Mouse (Mus musculus) kidney, postnatal 0 days (tissue): ENCODE measurements around the gene Plppr2. TPM values are rescaled to one million over a fixed set of nuclear protein-coding genes. Genes with fewer than 3 reads are reported as not detected.

Experiments
- ATAC-seq: fragments of 200-750 bp; cut with Nextera tagmentation; replicated peaks from 2 replicates; pipeline ENCODE4 v1.8.0; 2017; ENCODE audit warnings: low read depth, moderate number of reproducible peaks, moderate TSS enrichment, moderate library complexity; ENCODE audit not compliant: low FRiP score
- DNase-seq: peaks from one replicate; pipeline ENCODE4 v3.0.0-alpha.2; 2016; ENCODE audit warnings: low spot score
- H3K27ac ChIP-seq: fragments of 300-500 bp; sonication (generic); 2 replicates; pipeline ENCODE4 v1.5.1; 2014; ENCODE audit warnings: mild to moderate bottlenecking
- H3K27me3 ChIP-seq: fragments of 300-500 bp; sonication (generic); 2 replicates; pipeline ENCODE4 v1.6.1; 2014; ENCODE audit warnings: low read length, mixed read lengths; ENCODE audit not compliant: insufficient read depth
- H3K36me3 ChIP-seq: fragments of 300-500 bp; sonication (generic); 2 replicates; pipeline ENCODE4 v1.6.1; 2014; ENCODE audit warnings: low read length, mixed read lengths; ENCODE audit not compliant: insufficient read depth
- H3K4me1 ChIP-seq: fragments of 300-500 bp; sonication (generic); replicated peaks from 2 replicates; pipeline ENCODE4 v1.6.1; 2014; ENCODE audit warnings: antibody characterized with exemption, low read length, mixed read lengths; ENCODE audit not compliant: insufficient read depth
- H3K4me2 ChIP-seq: fragments of 300-500 bp; sonication (generic); 2 replicates; pipeline ENCODE4 v1.6.1; 2014; ENCODE audit warnings: mild to moderate bottlenecking, low read length, moderate library complexity, mixed read lengths
- H3K4me3 ChIP-seq: fragments of 300-500 bp; sonication (generic); replicated peaks from 2 replicates; pipeline ENCODE4 v1.5.1; 2014; ENCODE audit warnings: low read depth, low read length
- H3K9ac ChIP-seq: fragments of 300-500 bp; sonication (generic); 2 replicates; pipeline ENCODE4 v1.6.1; 2014; ENCODE audit warnings: low read depth, low read length
- H3K9me3 ChIP-seq: fragments of 300-500 bp; sonication (generic); replicated peaks from 2 replicates; pipeline ENCODE4 v1.6.1; 2016; ENCODE audit warnings: low read length, inconsistent platforms, mixed read lengths
- CTCF ChIP-seq: IDR thresholded peaks from 2 replicates; pipeline ENCODE4 v1.5.1; 2016; ENCODE audit warnings: antibody characterized with exemption, low read depth, mild to moderate bottlenecking, moderate library complexity
- WGBS: fragments of 180-500 bp; shearing (Covaris S2); extraction: QIAGEN DNeasy Blood & Tissue Kit; methylation state at CpG from one replicate; pipeline ENCODE4 v1.1.7; 2014; 5-methylcytosine and 5-hydroxymethylcytosine counted together
- polyA plus RNA-seq: library from polyadenylated mRNA; unstranded; fragments of >200 nt; fragmentation: Nextera tagmentation; extraction: Ambion mirVana; gene quantifications from 2 replicates; pipeline ENCODE4 v1.2.1, GENCODE M21; 2015

Gene Plppr2
- polyA plus RNA-seq, result 4.3 and 4.8 TPM in 2 replicates

DNA sequence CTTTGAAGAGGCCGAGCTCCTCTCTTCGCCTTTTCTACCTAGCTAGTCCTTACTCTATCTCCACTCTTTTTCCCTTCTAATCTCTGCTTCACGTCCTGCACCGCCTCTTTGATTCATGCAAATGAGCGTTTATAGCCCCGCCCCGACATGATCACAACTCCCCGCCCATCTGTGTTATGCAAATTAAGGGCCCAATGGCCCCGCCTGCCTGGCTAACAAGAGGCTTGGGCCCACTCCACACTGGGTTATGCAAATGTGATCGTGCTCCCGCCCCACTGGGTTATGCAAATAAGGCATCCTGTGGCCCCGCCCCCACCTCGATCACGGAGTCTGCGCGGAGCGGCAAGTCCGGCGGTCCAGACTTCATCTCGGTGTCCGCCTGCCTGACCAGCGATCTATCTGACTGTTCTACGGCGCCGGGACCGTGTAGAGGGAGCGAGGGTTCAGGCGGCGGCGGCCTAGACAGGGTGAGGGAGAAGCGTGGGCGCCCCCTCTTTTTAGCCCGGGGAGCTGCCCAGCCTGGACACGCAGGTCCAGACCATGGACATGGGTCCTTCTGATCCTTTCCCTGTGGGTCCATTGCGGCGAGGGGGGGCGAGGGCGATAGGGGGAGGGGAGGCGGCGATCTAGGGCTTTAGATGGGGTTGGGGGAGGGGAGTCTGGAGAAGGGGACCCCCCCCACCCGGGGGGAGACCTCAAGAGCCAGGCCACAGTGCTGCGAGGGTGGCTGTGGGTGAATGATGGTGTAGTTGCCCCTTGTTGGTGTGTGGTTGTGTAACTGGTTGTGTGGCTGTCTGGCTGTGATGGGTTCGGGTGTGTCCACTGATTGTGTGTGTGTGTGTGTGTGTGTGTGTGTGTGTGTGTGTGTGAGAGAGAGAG lies at the start of gene Plppr2:
Gene Plppr2 (plus strand): TSS at position 342 of the 879 bp plus-strand sequence.
- no peak; the same call in 1 of the 2 replicates for TF ChIP-seq CTCF
- WGBS, result 2% methylated on average over 42 of the region's 43 CpGs
- Histone ChIP-seq H3K4me2 (peak within 1 kb of the TSS; percentile 85), H3K4me1 (0 out of 2 replicates have a peak, but pooled peaks cover 3% of the 10 kb centered on the region), H3K27ac (no peak within 1 kb of the TSS), H3K9me3 (no peaks in the 10 kb centered on the region), H3K36me3 (no peaks in the 10 kb centered on the region), H3K9ac (peak within 1 kb of the TSS; percentile 40; the same call in 1 of the 2 replicates), H3K4me3 (peak within 1 kb of the TSS; percentile 53), H3K27me3 (no peaks in the 10 kb centered on the region)
- DNase-seq, result peak; percentile 99
- peak; percentile 97 for ATAC-seq

DNA sequence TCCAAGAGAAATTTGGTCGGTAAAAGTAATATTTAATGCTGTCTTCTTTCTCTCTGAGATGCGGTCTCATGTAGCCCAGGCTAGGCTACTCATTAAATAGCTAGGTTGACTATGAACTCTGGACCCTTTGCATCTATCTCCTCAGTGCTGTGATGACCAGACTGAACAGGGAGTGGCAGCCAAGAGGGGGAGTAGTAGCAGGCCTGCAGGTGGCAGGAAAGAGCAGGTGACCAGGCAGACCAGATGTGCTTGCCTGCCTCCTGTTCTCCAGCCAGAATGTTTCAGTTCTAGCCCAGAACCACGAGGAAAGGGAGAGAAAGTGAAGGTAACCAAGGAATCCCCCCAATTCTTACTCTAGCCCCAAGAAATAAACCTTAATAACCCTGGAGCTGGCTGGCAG lies 47.6 kb upstream of the Plppr2 start:
- WGBS, result 64% methylated on average over 3 of the region's 3 CpGs
- ATAC-seq (no peak), DNase-seq (no peak)
- Histone ChIP-seq H3K4me3 (no peak overlapping the region), H3K9me3 (no peaks in the 10 kb centered on the region), H3K4me2 (no peak overlapping the region), H3K27me3 (no peaks in the 10 kb centered on the region), H3K27ac (no peak overlapping the region), H3K4me1 (no peaks in the 10 kb centered on the region), H3K36me3 (no peaks in the 10 kb centered on the region), H3K9ac (no peak overlapping the region)
- TF ChIP-seq CTCF, result peak; percentile 36; the same call in 1 of the 2 replicates

DNA sequence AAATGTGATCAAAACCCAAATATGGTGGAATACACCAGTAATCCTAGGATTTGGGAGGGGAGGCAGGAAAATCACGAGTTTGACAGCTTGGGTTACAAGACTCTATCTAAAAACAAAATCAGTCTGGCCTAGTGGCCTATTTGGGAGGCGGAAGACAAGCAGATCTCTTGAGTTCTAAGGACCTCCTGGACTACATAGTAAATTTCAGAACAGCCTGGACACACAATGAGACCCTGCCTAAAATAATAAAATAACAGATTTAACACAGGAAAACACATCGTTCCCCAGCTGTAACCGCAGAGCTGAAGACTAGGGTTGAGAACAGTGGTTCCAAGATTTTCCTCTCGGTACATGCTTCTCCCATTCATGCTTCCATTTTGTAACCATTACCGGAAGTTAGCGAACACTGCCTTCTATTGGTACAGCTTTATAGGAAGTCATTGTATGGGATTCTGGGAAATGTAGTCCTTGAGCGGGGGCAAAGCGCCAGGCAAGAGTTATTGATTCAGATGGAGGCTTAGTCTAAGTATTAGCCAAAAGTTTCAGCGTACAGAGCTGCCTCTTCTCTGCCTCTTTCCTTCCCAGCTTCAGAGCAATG lies 35.5 kb upstream of the Plppr2 start:
- 14% methylated on average over 10 of the region's 10 CpGs for WGBS
- peak; percentile 94 for DNase-seq
- H3K36me3 ChIP-seq, result no peaks in the 10 kb centered on the region
- peak overlapping the region; percentile 53 for H3K4me2 ChIP-seq
- no peak overlapping the region for H3K27ac ChIP-seq
- H3K4me3 ChIP-seq, result peak overlapping the region; percentile 34
- no peaks in the 10 kb centered on the region for H3K27me3 ChIP-seq
- ATAC-seq, result peak; percentile 84
- no peaks in the 10 kb centered on the region for H3K9me3 ChIP-seq
- no peaks in the 10 kb centered on the region for H3K4me1 ChIP-seq
- peak; percentile 52 for TF ChIP-seq CTCF
- 0 out of 2 replicates have a peak overlapping the region, but pooled peaks have one; percentile 33 for H3K9ac ChIP-seq

DNA sequence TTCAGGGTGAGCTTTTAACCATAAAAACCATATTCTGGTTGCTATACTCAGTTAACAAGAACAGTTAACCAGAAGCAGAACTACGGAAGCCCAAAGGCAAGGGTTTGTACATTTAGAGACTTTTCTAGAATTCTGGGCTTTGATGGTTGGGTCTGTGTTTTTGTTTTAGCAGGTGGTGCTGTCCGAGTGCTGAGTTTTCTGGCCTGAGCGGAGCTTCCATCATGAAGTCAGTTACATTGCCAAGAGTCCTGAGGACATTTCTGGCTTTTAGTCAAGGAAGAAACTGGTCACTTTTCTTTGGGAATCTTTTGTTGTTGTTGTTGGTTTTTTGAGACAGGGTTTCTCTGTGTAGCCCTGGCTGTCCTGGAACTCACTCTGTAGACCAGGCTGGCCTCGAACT lies 32.8 kb upstream of the Plppr2 start:
- Histone ChIP-seq H3K36me3 (no peaks in the 10 kb centered on the region), H3K4me3 (no peak overlapping the region), H3K27me3 (no peaks in the 10 kb centered on the region), H3K9me3 (no peaks in the 10 kb centered on the region), H3K9ac (no peak overlapping the region), H3K4me2 (no peak overlapping the region), H3K27ac (no peak overlapping the region), H3K4me1 (no peaks in the 10 kb centered on the region)
- no peak for ATAC-seq
- TF ChIP-seq CTCF, result no peak
- DNase-seq, result no peak
- 82% methylated on average over 4 of the region's 4 CpGs for WGBS

DNA sequence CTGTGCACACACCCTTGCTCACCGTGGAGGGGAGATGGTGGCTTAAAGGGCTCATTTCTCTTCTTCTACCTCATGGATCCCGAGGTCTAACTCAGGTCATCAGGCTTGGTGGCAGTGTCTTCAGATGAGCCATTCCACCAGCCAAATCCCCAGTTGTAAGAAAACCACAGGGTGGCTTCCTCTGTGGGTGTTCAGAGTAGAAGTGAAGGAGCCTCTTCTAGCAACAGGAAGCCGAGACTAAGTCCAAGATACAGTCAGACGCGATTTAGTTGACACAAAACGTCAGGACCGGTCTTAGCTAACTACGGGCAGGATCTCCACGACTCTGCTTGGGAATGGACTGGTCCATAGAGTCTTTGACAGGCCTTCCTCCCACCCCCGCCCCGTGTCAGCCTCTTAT lies 28.6 kb upstream of the Plppr2 start:
- Histone ChIP-seq H3K27ac (no peak overlapping the region), H3K4me1 (no peaks in the 10 kb centered on the region), H3K9me3 (no peaks in the 10 kb centered on the region), H3K4me3 (no peak overlapping the region), H3K27me3 (no peaks in the 10 kb centered on the region), H3K9ac (no peak overlapping the region), H3K36me3 (no peaks in the 10 kb centered on the region), H3K4me2 (no peak overlapping the region)
- TF ChIP-seq CTCF, result no peak
- DNase-seq (no peak), ATAC-seq (no peak)
- 72% methylated on average over 11 of the region's 11 CpGs for WGBS

DNA sequence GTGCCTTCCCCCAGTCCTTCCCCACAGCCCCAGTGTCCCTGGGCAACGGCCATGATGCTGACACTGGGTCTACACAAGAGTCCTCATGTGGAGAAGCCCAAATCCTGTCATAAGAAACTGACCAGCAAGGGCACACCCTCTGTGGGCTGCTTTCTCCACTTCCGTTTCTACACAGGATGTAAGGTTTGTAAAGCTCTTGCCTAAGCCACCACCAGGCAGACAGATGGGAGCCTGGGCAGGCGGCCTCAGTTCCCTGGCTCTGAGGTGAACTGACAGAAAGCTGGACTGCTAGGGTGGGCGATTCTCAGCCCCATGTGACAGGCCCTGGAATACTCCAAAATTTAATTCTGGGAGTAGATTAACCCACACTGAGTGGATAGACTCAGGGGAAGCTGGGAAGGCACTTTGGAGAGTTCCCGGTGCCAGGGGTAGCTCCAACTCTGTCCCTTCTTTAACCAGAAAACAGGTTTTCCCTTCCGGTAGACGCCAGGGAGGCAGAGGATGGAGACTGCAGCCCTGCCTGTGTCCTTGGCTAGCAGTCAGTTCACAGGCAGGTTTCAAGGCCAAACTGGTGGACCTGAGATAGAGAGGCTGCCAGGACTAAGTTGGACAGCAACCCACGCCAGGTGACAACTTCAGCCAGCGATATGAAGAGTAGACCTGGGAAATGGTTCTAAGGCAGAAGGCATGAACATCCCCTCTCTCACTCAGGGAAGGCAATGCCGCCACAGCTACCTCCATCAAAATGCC lies 27.2 kb upstream of the Plppr2 start:
- H3K4me3 ChIP-seq, result no peak overlapping the region
- H3K36me3 ChIP-seq, result no peaks in the 10 kb centered on the region
- H3K4me1 ChIP-seq, result no peaks in the 10 kb centered on the region
- no peaks in the 10 kb centered on the region for H3K27me3 ChIP-seq
- H3K4me2 ChIP-seq, result no peak overlapping the region
- no peak for TF ChIP-seq CTCF
- no peak overlapping the region for H3K27ac ChIP-seq
- ATAC-seq, result no peak
- no peaks in the 10 kb centered on the region for H3K9me3 ChIP-seq
- no peak overlapping the region for H3K9ac ChIP-seq
- no peak for DNase-seq
- 81% methylated on average over 10 of the region's 10 CpGs for WGBS
